Mouse (Mus musculus) right cerebral cortex, postnatal 10 days (tissue): ENCODE measurements around the gene Gm28308.

Source experiments
- DNase-seq, 2 experiments: peaks; one replicate each; pipeline ENCODE4 v3.0.0; 2021; ENCODE audit warnings: low spot score in 2 of 2

Gm28308 gene

GRCm38 (mm10) chr6:52232984-52233545, 19.9 kb upstream of the Gm28308 start:
- DNase-seq = peak in 1 of 2 experiments; percentile 16

- DNase-seq = peak in 1 of 2 experiments; percentile 18
Observed at GRCm38 (mm10) chr6:52232568-52232965, 19.4 kb upstream of the Gm28308 start.

- DNase-seq = peak in 1 of 2 experiments; percentile 15
Observed at GRCm38 (mm10) chr6:52231885-52232567, 18.9 kb upstream of the Gm28308 start.

GRCm38 (mm10) chr6:52230516-52231165, 17.5 kb upstream of the Gm28308 start, which contains the start of gene Hoxa9:
Gene Hoxa9 (minus strand): TSS chr6:52231089.
- DNase-seq = no peak

- DNase-seq = no peak
Observed at GRCm38 (mm10) chr6:52229558-52230416, 16.6 kb upstream of the Gm28308 start.

GRCm38 (mm10) chr6:52228475-52229465, 15.6 kb upstream of the Gm28308 start:
- DNase-seq = no peak

GRCm38 (mm10) chr6:52227470-52228222, 14.5 kb upstream of the Gm28308 start:
- DNase-seq = no peak

DNA sequence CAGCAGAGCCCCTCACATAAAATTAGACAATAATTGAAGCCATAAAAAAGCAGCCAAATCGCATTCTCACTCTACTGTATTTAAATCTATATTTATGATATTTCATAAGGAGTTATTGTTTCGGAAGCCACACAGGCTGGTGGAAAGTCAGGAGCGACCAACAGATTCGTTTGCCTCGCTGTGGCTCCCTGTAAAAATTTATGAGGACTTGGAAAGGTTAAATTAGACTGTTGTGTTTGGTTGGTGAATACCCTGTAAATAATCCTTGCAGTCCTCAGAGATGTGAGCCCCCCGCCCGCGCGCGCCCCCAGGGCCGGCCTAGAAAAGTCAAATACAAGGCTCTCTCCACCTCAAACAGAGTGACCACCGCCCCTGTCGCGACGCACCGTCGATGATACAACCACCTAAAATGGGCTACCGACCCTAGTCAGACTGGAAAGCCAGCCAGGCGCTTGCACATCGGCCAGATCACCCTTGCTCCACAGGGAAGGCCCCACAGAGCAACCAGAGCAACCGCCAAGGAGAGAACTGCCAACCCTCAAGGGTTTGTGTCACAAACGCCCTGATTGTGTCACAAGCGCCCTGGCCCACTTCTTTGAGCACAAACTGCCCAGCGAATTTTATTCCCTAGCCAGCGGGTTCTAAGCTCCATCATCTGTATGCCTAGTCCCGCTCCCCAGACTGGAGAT, 13.6 kb upstream of the Gm28308 start:
- no peak for DNase-seq

DNA sequence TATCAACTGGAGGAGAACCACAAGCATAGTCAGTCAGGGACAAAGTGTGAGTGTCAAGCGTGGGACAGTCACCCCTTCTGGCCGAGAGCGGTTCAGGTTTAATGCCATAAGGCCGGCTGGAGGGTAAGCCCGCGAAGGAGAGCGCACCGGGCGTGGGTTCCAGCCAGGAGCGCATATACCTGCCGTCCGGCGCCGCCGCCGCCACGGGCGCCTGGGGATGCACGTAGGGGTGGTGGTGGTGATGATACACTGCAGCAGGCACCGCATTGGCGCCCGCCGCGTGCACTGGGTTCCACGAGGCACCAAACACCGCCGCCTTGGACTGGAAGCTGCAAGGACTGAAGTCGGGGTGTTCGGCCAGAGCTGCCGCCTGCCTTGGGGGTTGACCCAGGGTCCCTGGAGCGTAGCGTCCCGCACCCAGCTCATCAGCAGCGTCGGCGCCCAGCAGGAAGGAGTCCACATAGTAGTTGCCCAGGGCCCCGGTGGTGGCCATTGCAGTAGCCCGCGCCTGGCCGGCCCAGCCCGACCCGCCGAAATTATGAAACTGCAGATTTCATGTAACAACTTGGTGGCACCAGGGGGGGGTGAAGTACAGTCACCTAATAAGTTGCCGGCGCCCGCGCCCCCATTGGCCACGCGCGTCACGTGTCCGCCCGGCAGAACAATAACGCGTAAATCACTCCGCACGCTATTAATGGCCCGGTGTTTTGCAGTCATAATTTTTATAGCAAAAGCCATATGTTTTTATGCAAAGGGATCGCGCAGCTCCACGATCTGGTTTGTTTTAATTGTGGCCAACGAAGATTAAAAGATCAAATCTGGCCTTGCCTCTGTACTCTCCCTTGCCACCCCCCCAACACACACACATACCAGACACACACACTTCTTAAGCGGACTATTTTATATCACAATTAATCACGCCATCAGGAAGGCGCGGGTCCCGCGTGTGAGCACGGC, 12.8 kb upstream of the Gm28308 start:
- DNase-seq = no peak

DNA sequence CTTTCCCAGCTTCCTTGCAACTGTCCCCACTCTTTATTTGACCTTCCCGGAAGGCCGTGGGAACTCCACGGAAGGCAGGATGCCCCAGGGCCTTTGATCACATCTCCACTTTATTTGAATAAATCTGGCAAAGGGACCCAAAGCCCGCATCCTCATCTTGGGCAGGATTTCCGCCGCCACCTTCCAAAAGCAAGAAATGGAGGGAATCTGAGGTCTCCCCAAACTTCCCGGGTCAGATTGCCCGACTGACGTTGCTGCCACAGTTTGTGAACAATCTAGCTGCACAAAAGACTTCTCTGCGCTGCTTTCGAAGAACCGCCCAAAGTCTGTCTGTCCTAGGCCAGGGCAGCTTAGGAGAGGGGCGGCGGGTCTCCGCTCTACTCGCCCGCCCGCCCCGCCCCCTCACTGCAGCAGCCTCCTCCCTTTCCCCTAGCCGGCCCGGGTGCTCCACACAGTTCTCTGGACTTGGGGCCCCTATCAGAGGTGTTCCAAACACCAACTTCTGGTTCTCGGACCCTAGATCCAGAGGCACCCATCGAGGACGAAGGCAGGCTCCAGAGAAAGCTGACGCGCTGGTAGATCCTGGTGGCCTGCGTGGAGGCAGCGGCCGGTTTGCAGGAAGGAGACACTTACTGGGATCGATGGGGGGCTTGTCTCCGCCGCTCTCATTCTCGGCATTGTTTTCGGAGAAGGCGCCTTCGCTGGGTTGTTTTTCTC, 11.9 kb upstream of the Gm28308 start:
- no peak for DNase-seq

DNA sequence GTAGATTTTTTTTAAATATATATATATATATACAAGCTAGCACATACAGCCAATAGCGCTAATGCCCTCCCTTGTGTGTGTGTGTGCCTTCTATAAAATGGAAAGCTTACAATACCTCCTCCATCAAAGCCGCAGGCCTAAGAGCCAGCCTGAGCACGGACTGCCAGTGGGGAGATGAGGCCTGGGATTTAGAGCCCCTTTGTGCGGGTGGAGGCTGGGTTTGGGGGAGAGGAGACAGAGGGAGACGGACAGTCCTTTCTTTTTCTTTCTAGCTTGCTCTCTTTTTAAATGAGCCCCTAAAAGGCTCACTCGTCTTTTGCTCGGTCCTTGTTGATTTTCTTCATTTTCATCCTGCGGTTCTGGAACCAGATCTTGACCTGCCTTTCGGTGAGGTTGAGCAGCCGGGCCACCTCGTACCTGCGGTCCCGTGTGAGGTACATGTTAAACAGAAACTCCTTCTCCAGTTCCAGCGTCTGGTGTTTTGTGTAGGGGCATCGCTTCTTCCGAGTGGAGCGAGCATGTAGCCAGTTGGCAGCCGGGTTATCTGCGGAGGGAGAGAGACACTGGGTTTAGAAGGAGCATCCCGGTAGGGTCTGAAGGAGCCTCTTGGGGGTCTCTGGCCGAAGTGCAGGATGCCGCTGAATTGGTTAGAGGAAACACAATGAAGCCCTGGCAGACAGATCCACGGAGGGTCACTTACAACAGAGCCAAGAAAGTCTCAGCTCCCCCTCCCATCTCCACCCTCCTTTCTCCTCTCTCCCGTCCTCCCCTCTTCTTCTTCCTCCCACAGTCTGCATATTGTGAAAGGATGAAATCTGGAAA, 11.0 kb upstream of the Gm28308 start:
- DNase-seq = no peak

- no peak for DNase-seq
Observed at GRCm38 (mm10) chr6:52222729-52223128, 9.6 kb upstream of the Gm28308 start.

DNA sequence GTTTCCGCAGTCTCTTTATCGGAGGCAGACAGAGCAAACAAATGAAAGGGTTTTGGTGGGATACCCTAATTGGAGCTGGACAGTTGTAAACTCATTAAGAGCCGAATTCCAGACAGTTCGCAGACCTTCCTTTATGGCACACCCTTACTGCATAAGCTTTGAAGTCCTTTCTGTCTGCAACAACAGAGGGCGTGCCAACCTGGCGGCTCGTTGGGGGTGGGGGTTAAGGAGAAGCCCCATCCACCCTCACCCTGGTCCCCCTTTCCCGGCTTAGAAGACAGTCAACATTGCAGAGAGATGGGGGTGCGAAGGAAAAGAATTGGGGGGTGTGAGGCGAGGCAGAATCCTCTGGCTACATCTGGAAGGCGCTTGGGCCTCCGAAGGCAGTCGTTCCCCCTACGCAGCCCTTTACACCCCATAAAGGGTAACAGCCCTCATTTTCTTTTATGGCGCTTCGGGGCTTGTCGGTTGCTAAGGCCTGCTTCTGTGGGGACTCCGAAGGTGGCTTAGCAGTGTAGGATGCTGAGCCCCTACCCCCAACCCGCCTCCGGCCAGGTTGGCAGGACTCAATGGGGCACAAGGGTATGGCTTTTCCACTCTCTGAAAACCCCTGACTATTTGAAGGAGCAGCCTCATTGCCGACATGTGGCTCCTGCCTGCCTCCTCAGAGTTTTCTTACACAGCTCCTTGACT, 9.0 kb upstream of the Gm28308 start:
- DNase-seq = no peak

GRCm38 (mm10) chr6:52221337-52221992, 8.3 kb upstream of the Gm28308 start, which contains the start of gene Hoxa7:
Gene Hoxa7 (minus strand): TSS chr6:52221854.
- peak; percentile 81 to 82 for DNase-seq

DNA sequence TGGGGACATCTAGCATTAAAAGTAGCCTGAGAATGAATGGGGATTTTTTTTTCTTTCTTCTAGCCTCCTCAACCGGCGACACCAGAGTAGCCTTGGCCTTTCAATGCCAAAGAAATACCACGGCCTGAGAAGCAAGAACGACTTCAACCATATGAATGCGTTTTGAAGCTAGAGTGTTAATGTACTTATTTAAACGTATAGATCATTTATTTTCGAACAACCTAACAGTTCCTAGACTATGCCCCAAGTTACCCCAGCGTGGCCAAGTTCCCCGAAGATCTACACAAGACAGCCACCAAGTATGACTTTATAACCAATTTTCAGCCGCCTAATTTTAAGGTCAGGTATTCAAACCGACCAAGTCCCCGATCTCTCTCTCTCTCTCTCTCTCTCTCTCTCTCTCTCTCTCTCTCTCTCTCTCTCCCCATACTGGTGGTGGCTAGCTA, 7.7 kb upstream of the Gm28308 start:
- DNase-seq = no peak
